Mouse (Mus musculus) spleen, adult 2 months (tissue): ENCODE results near the gene Olfr1301. TPM values are rescaled to one million over a fixed set of nuclear protein-coding genes. Genes with fewer than 3 reads are reported as not detected.

Experiments used
- DNase-seq, 2 experiments: peaks; one replicate each; pipeline versions ENCODE4 v3.0.0 to v3.0.0-alpha.2; 2012 to 2021; ENCODE audit warnings: low spot score in 2 of 2, low read depth in 1 of 2
- H3K27ac ChIP-seq: fragments of 200-500 bp; 2 replicates; pipeline ENCODE4 v1.5.1; 2012; ENCODE audit warnings: low read length, inconsistent platforms; ENCODE audit not compliant: insufficient read depth
- H3K27me3 ChIP-seq: fragments of 200-500 bp; 2 replicates; pipeline ENCODE4 v1.6.1; 2012; ENCODE audit warnings: mild to moderate bottlenecking, moderate library complexity, low read length, inconsistent platforms; ENCODE audit not compliant: control insufficient read depth, insufficient read depth
- H3K36me3 ChIP-seq: fragments of 200-500 bp; 2 replicates; pipeline ENCODE4 v1.6.1; 2012; ENCODE audit warnings: mild to moderate bottlenecking, low read length, inconsistent platforms; ENCODE audit not compliant: control insufficient read depth, insufficient read depth
- H3K4me1 ChIP-seq: fragments of 200-500 bp; 2 replicates; pipeline ENCODE4 v1.6.1; 2011; ENCODE audit warnings: inconsistent platforms; ENCODE audit not compliant: control insufficient read depth, insufficient read depth, insufficient read length
- H3K4me3 ChIP-seq: fragments of 200-500 bp; 2 replicates; pipeline ENCODE4 v1.5.1; 2011; ENCODE audit warnings: mild to moderate bottlenecking, inconsistent platforms; ENCODE audit not compliant: insufficient read depth, insufficient read length; ENCODE audit errors: extremely low read depth
- CTCF ChIP-seq: fragments of 200-500 bp; IDR thresholded peaks from 2 replicates; pipeline ENCODE4 v1.5.1; 2011; ENCODE audit warnings: mild to moderate bottlenecking, inconsistent platforms; ENCODE audit not compliant: insufficient read depth, insufficient read length, insufficient replicate concordance; ENCODE audit errors: extremely low read depth
- POLR2A ChIP-seq: fragments of 200-500 bp; IDR thresholded peaks from 2 replicates; pipeline ENCODE4 v1.6.1; 2011; ENCODE audit warnings: low read depth, low read length, inconsistent platforms
- WGBS: fragments of 180-500 bp; shearing (Covaris S2); methylation state at CpG from one replicate; pipeline ENCODE4 v1.1.7; 2018; 5-methylcytosine and 5-hydroxymethylcytosine counted together
- polyA plus RNA-seq: library from polyadenylated mRNA; depleted of rRNA; stranded (reverse); fragments of >200 nt; gene quantifications from 2 replicates; pipeline ENCODE4 v1.2.3, GENCODE M21; 2012; rRNA removed

Gene Olfr1301
- not detected in 2 replicates for polyA plus RNA-seq

DNA sequence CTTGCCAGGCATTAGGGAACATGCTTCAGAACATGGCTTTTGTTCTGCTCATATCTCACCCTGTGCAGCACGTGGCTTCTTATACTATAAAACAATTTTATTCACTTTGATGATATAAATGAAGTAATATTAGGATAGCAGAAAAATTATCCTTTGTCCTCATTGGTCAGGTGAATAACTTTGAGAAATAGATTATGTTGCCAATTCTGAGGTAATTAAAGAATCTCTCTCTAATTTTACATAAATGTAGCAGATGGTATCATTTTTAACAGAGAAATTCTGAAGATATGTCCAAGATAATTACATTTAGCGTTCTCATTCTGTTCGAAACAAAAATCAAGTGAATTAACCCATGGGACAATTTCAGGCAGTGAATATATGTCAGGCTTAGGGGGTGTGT lies at the start of gene Olfr1301:
Gene Olfr1301 (plus strand): TSS at position 301 of the 400 bp plus-strand sequence.
- 85% methylated on average over 3 of the region's 3 CpGs for WGBS
- no peak for DNase-seq
- Histone ChIP-seq H3K4me1 (no peaks in the 10 kb centered on the region), H3K27me3 (no peaks in the 10 kb centered on the region), H3K4me3 (no peak within 1 kb of the TSS), H3K27ac (no peak within 1 kb of the TSS), H3K36me3 (no peaks in the 10 kb centered on the region)
- TF ChIP-seq CTCF = no peak
- no peak for TF ChIP-seq POLR2A

DNA sequence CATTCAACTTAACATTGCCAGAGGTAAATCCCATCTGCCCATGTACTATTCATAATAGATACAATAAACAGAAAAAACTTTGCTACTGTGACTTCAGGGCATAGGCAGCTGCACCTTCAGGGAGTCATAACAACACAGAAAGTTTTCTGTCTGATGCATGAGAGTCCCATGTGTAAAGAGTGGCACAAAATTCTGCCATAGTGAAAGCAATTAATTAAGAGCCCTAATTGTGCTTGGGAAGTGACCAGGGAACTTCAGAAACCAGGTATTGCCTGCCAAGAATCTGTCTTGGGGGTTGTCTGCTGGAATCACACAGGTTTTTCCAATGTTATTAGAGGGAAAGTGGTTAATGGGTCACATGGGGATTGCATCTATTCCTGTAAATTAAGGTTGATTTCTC lies 24.1 kb upstream of the Olfr1301 start:
- Histone ChIP-seq H3K36me3 (no peaks in the 10 kb centered on the region), H3K27ac (no peak overlapping the region), H3K27me3 (no peaks in the 10 kb centered on the region), H3K4me1 (no peaks in the 10 kb centered on the region), H3K4me3 (no peak overlapping the region)
- no peak for DNase-seq
- no peak for TF ChIP-seq POLR2A
- no peak for TF ChIP-seq CTCF

DNA sequence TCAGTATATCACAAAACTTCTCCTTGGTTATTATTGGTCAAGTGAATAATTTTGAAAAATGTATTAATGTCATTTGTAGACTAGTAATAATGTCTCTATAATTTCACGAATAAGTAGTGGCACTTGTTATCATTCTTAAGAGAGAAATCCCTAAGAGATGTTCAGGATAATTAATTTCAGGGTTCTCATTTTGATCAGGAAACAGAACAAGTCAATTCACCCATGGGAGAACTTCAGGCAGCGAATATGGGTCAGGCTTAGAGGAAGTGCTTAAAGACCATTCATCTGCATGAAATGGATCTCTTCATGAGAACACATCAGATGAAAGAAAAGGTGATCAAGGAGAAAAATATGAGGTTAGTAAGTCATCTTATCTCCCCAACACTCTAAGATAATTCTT lies 26.3 kb downstream of the Olfr1301 start, which contains the start of gene Olfr1302:
Gene Olfr1302 (plus strand): TSS at position 301 of the 400 bp plus-strand sequence.
- Histone ChIP-seq H3K36me3 (no peaks in the 10 kb centered on the region), H3K4me1 (no peaks in the 10 kb centered on the region), H3K4me3 (no peak within 1 kb of the TSS), H3K27me3 (no peaks in the 10 kb centered on the region), H3K27ac (no peak within 1 kb of the TSS)
- no peak for TF ChIP-seq POLR2A
- TF ChIP-seq CTCF = no peak
- WGBS = 79% methylated on average over 2 of the region's 2 CpGs
- no peak for DNase-seq

Other genes starting within 250 kb of the Olfr1301 start
- gene Olfr1293-ps, start 225.8 kb upstream of the Olfr1301 start, polyA plus RNA-seq = not detected in 2 replicates
- gene Olfr1294, start 210.7 kb upstream of the Olfr1301 start, polyA plus RNA-seq = not detected in 2 replicates
- gene Olfr1295, start 181.3 kb upstream of the Olfr1301 start, polyA plus RNA-seq = not detected in 2 replicates
- gene Olfr1297, start 124.5 kb upstream of the Olfr1301 start, polyA plus RNA-seq = not detected in 2 replicates
- gene Olfr1298, start 101.8 kb upstream of the Olfr1301 start, polyA plus RNA-seq = not detected in 2 replicates
- not detected in 2 replicates for gene Olfr1299, start 89.6 kb upstream of the Olfr1301 start, polyA plus RNA-seq
- gene Olfr1302, start 26.4 kb downstream of the Olfr1301 start, polyA plus RNA-seq = not detected in 2 replicates
- not detected in 2 replicates for gene Olfr1303, start 69.3 kb downstream of the Olfr1301 start, polyA plus RNA-seq
- gene Olfr1305, start 126.1 kb downstream of the Olfr1301 start, polyA plus RNA-seq = not detected in 2 replicates
- gene Olfr1306, start 165.3 kb downstream of the Olfr1301 start, polyA plus RNA-seq = not detected in 2 replicates
- not detected in 2 replicates for gene Olfr1307, start 198.4 kb downstream of the Olfr1301 start, polyA plus RNA-seq
- not detected in 2 replicates for gene Olfr1308, start 213.9 kb downstream of the Olfr1301 start, polyA plus RNA-seq
- gene Olfr1309, start 239.3 kb downstream of the Olfr1301 start, polyA plus RNA-seq = not detected in 2 replicates